Mouse (Mus musculus) heart, embryonic 11.5 days (tissue): ENCODE measurements around the gene Nxf1. TPM values are rescaled to one million over a fixed set of nuclear protein-coding genes. Genes with fewer than 3 reads are reported as not detected.
A peak's percentile ranks its signal among the peaks of the same experiment; 100 is the strongest.

Experiments used
- ATAC-seq: fragments of 200-750 bp; cut with Nextera tagmentation; replicated peaks from 2 replicates; pipeline ENCODE4 v1.8.0; 2017; ENCODE audit warnings: moderate library complexity; ENCODE audit not compliant: insufficient number of reproducible peaks, low FRiP score, low TSS enrichment
- H3K27ac ChIP-seq: fragments of 300-500 bp; sonication (generic); 2 replicates; pipeline ENCODE4 v1.5.1; 2014; ENCODE audit warnings: mild to moderate bottlenecking, low read depth, low read length
- H3K27me3 ChIP-seq: fragments of 300-500 bp; sonication (generic); 2 replicates; pipeline ENCODE4 v1.6.1; 2014; ENCODE audit warnings: mild to moderate bottlenecking, low read length, mixed read lengths; ENCODE audit not compliant: control insufficient read depth, insufficient read depth
- H3K36me3 ChIP-seq: fragments of 300-500 bp; sonication (generic); 2 replicates; pipeline ENCODE4 v1.6.1; 2014; ENCODE audit warnings: mild to moderate bottlenecking, low read length, moderate library complexity, mixed read lengths; ENCODE audit not compliant: control insufficient read depth, insufficient read depth
- H3K4me1 ChIP-seq: fragments of 300-500 bp; sonication (generic); 2 replicates; pipeline ENCODE4 v1.6.1; 2014; ENCODE audit warnings: low read length; ENCODE audit not compliant: control insufficient read depth, insufficient read depth
- H3K4me2 ChIP-seq: fragments of 300-500 bp; sonication (generic); 2 replicates; pipeline ENCODE4 v1.6.1; 2014; ENCODE audit warnings: mild to moderate bottlenecking, moderate library complexity
- H3K4me3 ChIP-seq: fragments of 300-500 bp; sonication (generic); 2 replicates; pipeline ENCODE4 v1.5.1; 2014; ENCODE audit warnings: low read depth, low read length
- H3K9ac ChIP-seq: fragments of 300-500 bp; sonication (generic); 2 replicates; pipeline ENCODE4 v1.6.1; 2014; ENCODE audit warnings: mild to moderate bottlenecking, low read depth, low read length, moderate library complexity
- H3K9me3 ChIP-seq: fragments of 300-500 bp; sonication (generic); replicated peaks from 2 replicates; pipeline ENCODE4 v1.6.1; 2016; ENCODE audit warnings: low read length; ENCODE audit not compliant: control insufficient read depth
- WGBS: fragments of 180-500 bp; shearing (Covaris S2); extraction: QIAGEN DNeasy Blood & Tissue Kit; methylation state at CpG from one replicate; pipeline ENCODE4 v1.1.7; 2014; ENCODE audit not compliant: insufficient replicate concordance; 5-methylcytosine and 5-hydroxymethylcytosine counted together
- polyA plus RNA-seq: library from polyadenylated mRNA; unstranded; fragments of >200 nt; fragmentation: Nextera tagmentation; extraction: Ambion mirVana; gene quantifications from 2 replicates; pipeline ENCODE4 v1.2.1, GENCODE M21; 2014

Gene Nxf1
- polyA plus RNA-seq, 1 experiment from 2014 or later = 126 TPM

DNA sequence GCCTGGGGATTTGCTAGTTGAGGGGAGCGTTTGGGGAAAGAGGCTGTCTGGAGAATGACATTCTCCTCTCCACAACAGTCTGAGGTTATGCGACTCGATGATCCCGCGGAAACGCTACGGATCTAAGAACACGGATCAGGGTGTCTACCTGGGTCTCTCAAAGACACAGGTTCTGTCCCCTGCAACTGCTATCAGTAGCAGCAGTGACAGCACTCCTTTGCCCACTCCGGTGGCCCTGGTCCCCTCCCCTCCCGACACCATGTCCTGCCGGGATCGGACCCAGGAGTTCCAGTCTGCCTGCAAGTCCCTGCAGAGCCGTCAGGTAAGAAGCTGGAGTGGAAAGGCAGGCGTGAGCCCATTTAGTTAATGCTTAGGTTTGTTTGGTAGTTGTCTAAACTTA is 14.7 kb upstream of the Nxf1 start:
- peak overlapping the region; percentile 98 for H3K4me3 ChIP-seq
- no peak for ATAC-seq
- H3K27me3 ChIP-seq = no peaks in the 10 kb centered on the region
- peak overlapping the region; percentile 88 for H3K4me2 ChIP-seq
- H3K27ac ChIP-seq = peak overlapping the region; percentile 97; the same call in 1 of the 2 replicates
- H3K9me3 ChIP-seq = no peaks in the 10 kb centered on the region
- peak overlapping the region; percentile 91 for H3K9ac ChIP-seq
- H3K4me1 ChIP-seq = peaks cover 12% of the 10 kb centered on the region
- H3K36me3 ChIP-seq = peaks cover 40% of the 10 kb centered on the region
- WGBS = 12% methylated on average over 14 of the region's 14 CpGs

DNA sequence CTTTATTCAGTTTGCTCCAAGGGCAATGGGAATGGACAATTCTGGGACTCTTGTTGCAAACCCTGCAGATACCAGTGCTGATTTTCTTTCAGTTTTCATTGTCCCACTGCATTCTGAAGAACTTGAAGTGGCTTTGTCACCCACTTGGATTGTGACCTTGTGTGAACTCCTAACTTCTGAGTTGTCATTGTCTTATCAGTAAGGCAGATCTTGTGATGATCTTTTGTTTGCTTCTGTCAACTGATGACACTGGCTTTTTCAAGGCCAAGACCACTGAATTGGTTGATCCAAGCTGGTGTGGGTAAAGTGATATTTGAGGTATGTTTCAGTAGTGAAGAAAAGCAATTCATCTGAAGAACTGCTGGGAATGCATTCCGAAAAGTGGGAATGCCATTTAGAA is 11.5 kb upstream of the Nxf1 start:
- no peak for ATAC-seq
- 91% methylated on average over 1 of the region's 1 CpGs for whole genome bisulfite sequencing
- H3K9ac ChIP-seq = no peak overlapping the region
- H3K27ac ChIP-seq = no peak overlapping the region
- H3K4me3 ChIP-seq = no peak overlapping the region
- no peaks in the 10 kb centered on the region for H3K27me3 ChIP-seq
- H3K9me3 ChIP-seq = no peaks in the 10 kb centered on the region
- H3K4me2 ChIP-seq = no peak overlapping the region
- peaks cover 45% of the 10 kb centered on the region for H3K36me3 ChIP-seq
- H3K4me1 ChIP-seq = peaks cover 12% of the 10 kb centered on the region

GRCm38 (mm10) chr19:8747368-8747767 is 9.5 kb upstream of the Nxf1 start:
- Histone ChIP-seq H3K9me3 (no peaks in the 10 kb centered on the region), H3K4me2 (no peak overlapping the region), H3K36me3 (peaks cover 55% of the 10 kb centered on the region), H3K27me3 (no peaks in the 10 kb centered on the region), H3K4me1 (peaks cover 6% of the 10 kb centered on the region), H3K27ac (no peak overlapping the region), H3K9ac (no peak overlapping the region), H3K4me3 (no peak overlapping the region)
- WGBS = 71% methylated on average over 2 of the region's 2 CpGs
- ATAC-seq = no peak

GRCm38 (mm10) chr19:8755652-8756051 is 1.2 kb upstream of the Nxf1 start:
- Histone ChIP-seq H3K9ac (no peak overlapping the region), H3K4me3 (peak overlapping the region; percentile 91; the same call in 1 of the 2 replicates), H3K4me2 (peak overlapping the region; percentile 86; the same call in 1 of the 2 replicates), H3K36me3 (peaks cover 17% of the 10 kb centered on the region), H3K27me3 (no peaks in the 10 kb centered on the region), H3K9me3 (no peaks in the 10 kb centered on the region), H3K4me1 (peaks cover 15% of the 10 kb centered on the region; the same call in 1 of the 2 replicates), H3K27ac (no peak overlapping the region)
- ATAC-seq = no peak
- whole genome bisulfite sequencing = 40% methylated on average over 3 of the region's 3 CpGs

GRCm38 (mm10) chr19:8757471-8757998 is 662 bp downstream of the Nxf1 start:
- no peak for ATAC-seq
- WGBS = 6% methylated on average over 14 of the region's 14 CpGs

GRCm38 (mm10) chr19:8758899-8759298 is 2.0 kb downstream of the Nxf1 start:
- no peak overlapping the region for H3K4me3 ChIP-seq
- peaks cover 15% of the 10 kb centered on the region; the same call in 1 of the 2 replicates for H3K4me1 ChIP-seq
- ATAC-seq = no peak
- WGBS = 64% methylated on average over 2 of the region's 2 CpGs
- no peaks in the 10 kb centered on the region for H3K9me3 ChIP-seq
- H3K27ac ChIP-seq = no peak overlapping the region
- no peaks in the 10 kb centered on the region for H3K27me3 ChIP-seq
- H3K9ac ChIP-seq = no peak overlapping the region
- peak overlapping the region; percentile 86; the same call in 1 of the 2 replicates for H3K4me2 ChIP-seq
- H3K36me3 ChIP-seq = peaks cover 17% of the 10 kb centered on the region

More at GRCm38 (mm10) chr19:8757471-8757998, 662 bp downstream of the Nxf1 start:
- Histone ChIP-seq H3K36me3 (peaks cover 13% of the 10 kb centered on the region), H3K27ac (peak overlapping the region; percentile 88), H3K4me2 (peak overlapping the region; percentile 86), H3K4me1 (peaks cover 15% of the 10 kb centered on the region; the same call in 1 of the 2 replicates), H3K9me3 (no peaks in the 10 kb centered on the region), H3K9ac (peak overlapping the region; percentile 98), H3K4me3 (peak overlapping the region; percentile 91), H3K27me3 (no peaks in the 10 kb centered on the region)

- no peaks in the 10 kb centered on the region for H3K9me3 ChIP-seq
- 87% methylated on average over 2 of the region's 2 CpGs for WGBS
- peaks cover 12% of the 10 kb centered on the region; the same call in 1 of the 2 replicates for H3K4me1 ChIP-seq
- no peak overlapping the region for H3K27ac ChIP-seq
- no peak overlapping the region for H3K9ac ChIP-seq
- H3K36me3 ChIP-seq = peaks cover 28% of the 10 kb centered on the region
- H3K4me3 ChIP-seq = no peak overlapping the region
- H3K4me2 ChIP-seq = no peak overlapping the region
- H3K27me3 ChIP-seq = no peaks in the 10 kb centered on the region
- no peak for ATAC-seq
Observed at GRCm38 (mm10) chr19:8760757-8761156, 3.9 kb downstream of the Nxf1 start.

GRCm38 (mm10) chr19:8763276-8763675 is 6.4 kb downstream of the Nxf1 start:
- WGBS = 87% methylated on average over 4 of the region's 4 CpGs
- H3K27me3 ChIP-seq = no peaks in the 10 kb centered on the region
- peaks cover 51% of the 10 kb centered on the region for H3K36me3 ChIP-seq
- H3K4me2 ChIP-seq = no peak overlapping the region
- no peaks in the 10 kb centered on the region for H3K9me3 ChIP-seq
- no peak overlapping the region for H3K4me3 ChIP-seq
- H3K27ac ChIP-seq = no peak overlapping the region
- no peak for ATAC-seq
- H3K4me1 ChIP-seq = peaks cover 5% of the 10 kb centered on the region; the same call in 1 of the 2 replicates
- H3K9ac ChIP-seq = no peak overlapping the region

DNA sequence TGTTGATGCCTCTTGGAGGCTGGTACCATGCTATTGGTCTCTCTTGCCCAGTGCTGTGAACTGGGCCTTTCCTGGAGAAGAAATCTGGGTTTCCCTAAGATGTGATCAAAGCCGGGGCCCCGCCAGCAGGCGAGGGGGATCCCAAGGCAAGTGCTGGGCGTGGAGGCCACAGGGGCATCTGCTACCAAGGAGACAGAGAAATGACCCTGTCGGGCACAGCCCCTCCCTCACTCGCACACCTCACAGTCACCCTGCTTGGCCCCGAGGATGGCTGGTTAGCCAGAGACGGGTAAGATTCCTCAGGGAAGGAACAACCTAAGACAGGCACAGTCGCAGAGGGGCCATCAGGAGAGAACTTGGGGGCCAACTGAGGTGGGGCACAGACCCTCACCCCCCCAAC is 8.7 kb downstream of the Nxf1 start:
- no peak overlapping the region for H3K9ac ChIP-seq
- WGBS = 95% methylated on average over 9 of the region's 9 CpGs

More for the DNA sequence above, 8.7 kb downstream of the Nxf1 start:
- H3K27ac ChIP-seq = no peak overlapping the region
- no peak for ATAC-seq
- no peaks in the 10 kb centered on the region; the same call in 1 of the 2 replicates for H3K4me1 ChIP-seq
- H3K4me3 ChIP-seq = no peak overlapping the region
- H3K9me3 ChIP-seq = no peaks in the 10 kb centered on the region
- peaks cover 57% of the 10 kb centered on the region for H3K36me3 ChIP-seq
- H3K27me3 ChIP-seq = no peaks in the 10 kb centered on the region
- no peak overlapping the region for H3K4me2 ChIP-seq
